Comparison of ENCODE assay signal across 8 mouse cellular contexts in the genomic region with DNA sequence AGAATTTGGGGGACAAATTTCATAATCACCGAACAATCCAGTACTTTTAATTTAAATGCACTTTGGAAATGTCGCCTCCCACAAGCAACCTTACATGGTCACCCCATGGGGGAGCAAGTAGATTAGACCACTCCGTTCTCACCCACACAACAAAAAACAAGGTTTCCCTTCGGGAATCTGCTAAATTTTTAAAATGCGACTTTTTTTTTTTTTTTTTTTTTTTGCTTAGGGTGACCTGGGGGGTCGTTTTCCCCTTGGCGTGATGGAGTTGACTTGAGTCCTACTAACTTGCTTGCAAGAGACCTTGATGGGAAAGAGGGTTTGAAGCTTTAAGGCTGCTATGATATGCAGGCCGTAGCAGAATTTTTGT. TPM values are rescaled to one million over a fixed set of nuclear protein-coding genes. Genes with fewer than 3 reads are reported as not detected.
DNase-seq lines count a peak whose midpoint lies in the region; ATAC-seq and TF ChIP-seq lines count a peak whose summit lies in the region.

No protein-coding gene starts in this region.

- no peaks in the 10 kb centered on the region for H3K36me3 ChIP-seq in heart, embryonic 12.5 days
- no peaks in the 10 kb centered on the region for H3K36me3 ChIP-seq in E14TG2a.4 (ENCODE audit: insufficient read depth, low read length)
- H3K36me3 ChIP-seq in forebrain, embryonic 16.5 days (ENCODE audit: control insufficient read depth, insufficient read depth) = no peaks in the 10 kb centered on the region
- H3K36me3 ChIP-seq in liver, postnatal 0 days (replicated peaks; ENCODE audit: insufficient read depth, low read length) = no peaks in the 10 kb centered on the region

- WGBS in heart, embryonic 12.5 days = 13% methylated on average over 8 of the region's 8 CpGs
- 18% methylated on average over 8 of the region's 8 CpGs for WGBS in forebrain, embryonic 16.5 days
- 9% methylated on average over 8 of the region's 8 CpGs for WGBS in liver, postnatal 0 days (ENCODE audit: insufficient replicate concordance)

- peak overlapping the region; percentile 76 for H3K4me3 ChIP-seq in heart, embryonic 12.5 days
- H3K4me3 ChIP-seq in E14TG2a.4 (replicated peaks; ENCODE audit: low read length) = peak overlapping the region; percentile 80
- peak overlapping the region; percentile 62 for H3K4me3 ChIP-seq in forebrain, embryonic 16.5 days (replicated peaks; ENCODE audit: low read length)
- peak overlapping the region; percentile 84 for H3K4me3 ChIP-seq in liver, postnatal 0 days (ENCODE audit: low read depth, low read length)

- no peaks in the 10 kb centered on the region for H3K27me3 ChIP-seq in heart, embryonic 12.5 days (replicated peaks)
- H3K27me3 ChIP-seq in E14TG2a.4 (ENCODE audit: insufficient read depth, low read length) = peaks cover 17% of the 10 kb centered on the region
- peaks cover 11% of the 10 kb centered on the region for H3K27me3 ChIP-seq in forebrain, embryonic 16.5 days (replicated peaks; ENCODE audit: control insufficient read depth, insufficient read depth, low read length)
- H3K27me3 ChIP-seq in liver, postnatal 0 days (ENCODE audit: insufficient read depth, low read length) = no peaks in the 10 kb centered on the region

- H3K4me2 ChIP-seq in heart, embryonic 12.5 days = peak overlapping the region; percentile 77
- peak overlapping the region; percentile 99 for H3K4me2 ChIP-seq in forebrain, embryonic 16.5 days (ENCODE audit: low read length)
- H3K4me2 ChIP-seq in liver, postnatal 0 days (ENCODE audit: low read depth, low read length) = peak overlapping the region; percentile 91

- no peak for TF ChIP-seq CTCF in E14TG2a.4 (conservative IDR thresholded peaks at IDR 0.05; ENCODE audit: low read length)
- TF ChIP-seq CTCF in liver, postnatal 0 days (IDR thresholded peaks at IDR 0.05; ENCODE audit: low read depth) = no peak

- intact Hi-C loops in heart, postnatal 36 days (cut with DNase I) = loop anchor here (1.0 to 2.0 kb wide), 3 partner anchors 28 to 68 kb away; no protein-coding TSS in a partner anchor

- TF ChIP-seq EP300 in liver, postnatal 0 days (IDR thresholded peaks at IDR 0.05; ENCODE audit: low read depth) = no peak

- H3K9me3 ChIP-seq in heart, embryonic 12.5 days (replicated peaks) = no peaks in the 10 kb centered on the region
- no peaks in the 10 kb centered on the region for H3K9me3 ChIP-seq in E14TG2a.4 (ENCODE audit: low read length)
- H3K9me3 ChIP-seq in forebrain, embryonic 16.5 days (ENCODE audit: control insufficient read depth, low read length) = no peaks in the 10 kb centered on the region
- no peaks in the 10 kb centered on the region for H3K9me3 ChIP-seq in liver, postnatal 0 days (ENCODE audit: low read length)

- peak; percentile 7; the same call in 1 of the 2 replicates for ATAC-seq in heart, embryonic 12.5 days (ENCODE audit: insufficient number of reproducible peaks, low FRiP score)
- ATAC-seq in forebrain, embryonic 16.5 days = no peak
- no peak for ATAC-seq in liver, postnatal 0 days

- H3K27ac ChIP-seq in heart, embryonic 12.5 days (ENCODE audit: poor library complexity, severe bottlenecking) = peak overlapping the region; percentile 88
- no peak overlapping the region for H3K27ac ChIP-seq in forebrain, embryonic 16.5 days (ENCODE audit: low read length)
- peak overlapping the region; percentile 84 for H3K27ac ChIP-seq in liver, postnatal 0 days (ENCODE audit: low read depth)

- DNase-seq in heart, postnatal 36 days = no peak
- DNase-seq in liver, postnatal 0 days = no peak
- DNase-seq in adrenal gland, postnatal 36 days = no peak
- no peak for DNase-seq in layer of hippocampus, adult 8-10 months (ENCODE audit: low spot score in 2 of 2)
- no peak for DNase-seq in right cerebral cortex, adult 18-20 months

- peak overlapping the region; percentile 67; the same call in 1 of the 2 replicates for H3K9ac ChIP-seq in heart, embryonic 12.5 days
- no peak overlapping the region for H3K9ac ChIP-seq in forebrain, embryonic 16.5 days (replicated peaks; ENCODE audit: low read depth, low read length)
- H3K9ac ChIP-seq in liver, postnatal 0 days (replicated peaks) = peak overlapping the region; percentile 68

- peaks cover 31% of the 10 kb centered on the region for H3K4me1 ChIP-seq in heart, embryonic 12.5 days (replicated peaks)
- H3K4me1 ChIP-seq in E14TG2a.4 (replicated peaks; ENCODE audit: low read depth, low read length) = peaks cover 49% of the 10 kb centered on the region
- peaks cover 23% of the 10 kb centered on the region for H3K4me1 ChIP-seq in forebrain, embryonic 16.5 days (replicated peaks; ENCODE audit: control insufficient read depth, insufficient read depth, low read length)
- H3K4me1 ChIP-seq in liver, postnatal 0 days (ENCODE audit: insufficient read depth) = peaks cover 32% of the 10 kb centered on the region

RNA-seq across cellular contexts. Expression of a gene that starts 0.8 kb away (rescaled TPM):
- polyA plus RNA-seq in heart, embryonic 12.5 days (2016; fragmentation: Nextera tagmentation; extraction: Ambion mirVana) = 27.0 and 28.1 TPM in 2 replicates
- total RNA-seq in heart, postnatal 36 days (2021) = 100 to 1,000 TPM; 125 to 140 TPM
- polyA plus RNA-seq in forebrain, embryonic 16.5 days (2015; fragmentation: Nextera tagmentation; extraction: Ambion mirVana) = 4.1 and 5.3 TPM in 2 replicates
- polyA plus RNA-seq in liver, postnatal 0 days (2015; fragmentation: Nextera tagmentation; extraction: Ambion mirVana) = 16.4 and 16.6 TPM in 2 replicates
- total RNA-seq in adrenal gland, postnatal 36 days (2021) = 10 to 100 TPM; 37.5 to 38.2 TPM
- 10 to 100 TPM in 3 of 4 experiments, 1 to 10 TPM in 1; 9.3 to 20.4 (median 15.3) TPM for total RNA-seq in layer of hippocampus, adult 8-10 months (2022)
